Mouse (Mus musculus) myocyte (in vitro differentiated cells): Measurements from ENCODE around the gene Pink1. TPM values are rescaled to one million over a fixed set of nuclear protein-coding genes. Genes with fewer than 3 reads are reported as not detected.

ENCODE experiments used
- H3K27me3 ChIP-seq: one replicate; pipeline ENCODE4 v1.6.1; 2011; ENCODE audit not compliant: control insufficient read depth, insufficient read depth, insufficient read length
- H3K36me3 ChIP-seq: one replicate; pipeline ENCODE4 v1.6.1; 2011; ENCODE audit not compliant: control insufficient read depth, insufficient read depth
- H3K4me2 ChIP-seq: one replicate; pipeline ENCODE4 v1.6.1; 2011; ENCODE audit warnings: low read depth, control low read depth
- H3K4me3 ChIP-seq: one replicate; pipeline ENCODE4 v1.5.1; 2011; ENCODE audit warnings: mild to moderate bottlenecking, control low read depth, moderate library complexity
- H3K79me2 ChIP-seq: one replicate; pipeline ENCODE4 v1.6.1; 2011; ENCODE audit not compliant: control insufficient read depth, insufficient read depth
- H3ac ChIP-seq: one replicate; pipeline ENCODE4 v1.6.1; 2011; ENCODE audit not compliant: control insufficient read depth, insufficient read length
- CEBPB ChIP-seq: IDR thresholded peaks from 2 replicates; pipeline ENCODE4 v1.6.1; 2011; ENCODE audit warnings: mild to moderate bottlenecking, moderate library complexity; ENCODE audit not compliant: poor library complexity, insufficient read depth, severe bottlenecking
- E2F4 ChIP-seq: IDR thresholded peaks from one replicate; pipeline ENCODE4 v1.6.1; 2011; ENCODE audit warnings: mild to moderate bottlenecking, control low read depth, moderate library complexity; ENCODE audit not compliant: insufficient read depth
- MAX ChIP-seq: IDR thresholded peaks from one replicate; pipeline ENCODE4 v1.6.1; 2011; ENCODE audit warnings: low read depth, mild to moderate bottlenecking, control low read depth
- MYOD1 ChIP-seq, 3 experiments: IDR thresholded peaks; one replicate each; pipeline ENCODE4 v1.6.1; 2011; ENCODE audit warnings: control low read depth in 2 of 3, low read depth in 2 of 3, mild to moderate bottlenecking in 2 of 3, moderate library complexity in 1 of 3; ENCODE audit not compliant: insufficient read length in 2 of 3, control insufficient read depth in 1 of 3
- MYOG ChIP-seq, 3 experiments: IDR thresholded peaks; one replicate each; pipeline ENCODE4 v1.6.1; 2011; ENCODE audit warnings: control low read depth in 2 of 3, low read depth in 2 of 3, mild to moderate bottlenecking in 2 of 3; ENCODE audit not compliant: insufficient read length in 2 of 3, control insufficient read depth in 1 of 3, insufficient read depth in 1 of 3
- POLR2A ChIP-seq: IDR thresholded peaks from one replicate; pipeline ENCODE4 v1.6.1; 2011; ENCODE audit warnings: low read depth, mild to moderate bottlenecking, control low read depth, moderate library complexity; ENCODE audit not compliant: insufficient read length
- POLR2AphosphoS2 ChIP-seq: IDR thresholded peaks from one replicate; pipeline ENCODE4 v1.6.1; 2011; ENCODE audit warnings: low read depth, control low read depth; ENCODE audit not compliant: insufficient read length
- REST ChIP-seq: IDR thresholded peaks from one replicate; pipeline ENCODE4 v1.6.1; 2011; ENCODE audit warnings: mild to moderate bottlenecking, control low read depth, moderate library complexity; ENCODE audit not compliant: insufficient read depth, insufficient read length
- SRF ChIP-seq: IDR thresholded peaks from one replicate; pipeline ENCODE4 v1.6.1; 2011; ENCODE audit warnings: low read depth; ENCODE audit not compliant: control insufficient read depth, insufficient read length
- TCF12 ChIP-seq: IDR thresholded peaks from one replicate; pipeline ENCODE4 v1.6.1; 2011; ENCODE audit warnings: mild to moderate bottlenecking, control low read depth; ENCODE audit not compliant: poor library complexity, insufficient read depth, severe bottlenecking
- TCF3 ChIP-seq: IDR thresholded peaks from one replicate; pipeline ENCODE4 v1.6.1; 2011; ENCODE audit warnings: low read depth, control low read depth; ENCODE audit not compliant: insufficient read length
- USF1 ChIP-seq: IDR thresholded peaks from one replicate; pipeline ENCODE4 v1.6.1; 2011; ENCODE audit warnings: low read depth, mild to moderate bottlenecking, control low read depth, moderate library complexity
- polyA plus RNA-seq: library from polyadenylated mRNA; unstranded; fragments of >200 nt; fragmentation: generic; extraction: Trizol; gene quantifications from one replicate; pipeline ENCODE4 v1.2.1, GENCODE M21; 2012; ENCODE audit warnings: missing spikeins

The Pink1 gene
- polyA plus RNA-seq, 1 experiment, result 60.9 TPM

DNA sequence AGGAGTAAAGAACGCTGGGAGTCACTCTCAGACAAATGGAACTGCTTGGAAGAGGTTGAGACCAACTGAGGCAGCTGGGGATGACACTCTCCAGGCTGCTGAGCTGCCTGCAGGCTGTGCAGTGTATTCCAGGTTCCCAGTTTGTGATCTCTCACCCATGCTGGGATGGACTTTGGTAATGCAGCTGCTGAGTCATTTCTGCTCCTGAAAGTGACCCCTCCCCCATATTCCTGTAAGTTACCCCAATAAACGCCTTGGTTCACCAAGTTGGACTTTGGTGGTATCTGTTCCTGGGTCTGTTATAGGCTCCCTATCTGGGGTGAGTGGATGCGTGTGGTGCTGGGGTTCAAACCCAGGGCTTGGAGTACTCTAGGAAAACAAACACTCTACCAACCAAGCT, 32.1 kb upstream of the Pink1 start:
- Histone ChIP-seq H3K36me3 (no peaks in the 10 kb centered on the region), H3K27me3 (no peaks in the 10 kb centered on the region), H3ac (no peak overlapping the region), H3K4me2 (no peak overlapping the region), H3K79me2 (no peaks in the 10 kb centered on the region), H3K4me3 (no peak overlapping the region)
- TF ChIP-seq USF1, result no peak
- no peak for TF ChIP-seq POLR2AphosphoS2
- no peak for TF ChIP-seq TCF12
- TF ChIP-seq MYOD1 (IDR thresholded peaks at IDR 0.05; ENCODE audit: control insufficient read depth in 1 of 3, insufficient read length in 2 of 3, low read depth in 2 of 3), result no peak
- TF ChIP-seq SRF, result no peak
- TF ChIP-seq E2F4, result no peak
- TF ChIP-seq TCF3, result no peak
- no peak for TF ChIP-seq MAX
- TF ChIP-seq REST, result no peak
- no peak for TF ChIP-seq POLR2A

- Histone ChIP-seq H3K4me3 (no peak overlapping the region), H3K79me2 (no peaks in the 10 kb centered on the region), H3ac (no peak overlapping the region), H3K27me3 (no peaks in the 10 kb centered on the region), H3K36me3 (no peaks in the 10 kb centered on the region), H3K4me2 (peak overlapping the region; percentile 63)
- TF ChIP-seq MYOG (IDR thresholded peaks at IDR 0.05; ENCODE audit: control insufficient read depth in 1 of 3, insufficient read depth in 1 of 3, insufficient read length in 2 of 3, low read depth in 2 of 3) (no peak), MAX (no peak), POLR2A (no peak), SRF (no peak), POLR2AphosphoS2 (no peak), CEBPB (no peak), MYOD1 (IDR thresholded peaks at IDR 0.05; ENCODE audit: control insufficient read depth in 1 of 3, insufficient read length in 2 of 3, low read depth in 2 of 3) (no peak), TCF3 (no peak), REST (no peak), E2F4 (no peak), TCF12 (no peak), USF1 (no peak)
Measured at GRCm38 (mm10) chr4:138356551-138356950, 30.4 kb upstream of the Pink1 start.

GRCm38 (mm10) chr4:138356141-138356540, 30.0 kb upstream of the Pink1 start:
- TF ChIP-seq SRF (no peak), CEBPB (no peak), MAX (no peak), REST (no peak), MYOG (IDR thresholded peaks at IDR 0.05; ENCODE audit: control insufficient read depth in 1 of 3, insufficient read depth in 1 of 3, insufficient read length in 2 of 3, low read depth in 2 of 3) (no peak), POLR2AphosphoS2 (no peak), POLR2A (no peak), USF1 (no peak), TCF3 (no peak)
- no peaks in the 10 kb centered on the region for H3K79me2 ChIP-seq
- H3ac ChIP-seq, result no peak overlapping the region
- no peak overlapping the region for H3K4me3 ChIP-seq
- peak overlapping the region; percentile 63 for H3K4me2 ChIP-seq
- no peaks in the 10 kb centered on the region for H3K36me3 ChIP-seq
- no peaks in the 10 kb centered on the region for H3K27me3 ChIP-seq

DNA sequence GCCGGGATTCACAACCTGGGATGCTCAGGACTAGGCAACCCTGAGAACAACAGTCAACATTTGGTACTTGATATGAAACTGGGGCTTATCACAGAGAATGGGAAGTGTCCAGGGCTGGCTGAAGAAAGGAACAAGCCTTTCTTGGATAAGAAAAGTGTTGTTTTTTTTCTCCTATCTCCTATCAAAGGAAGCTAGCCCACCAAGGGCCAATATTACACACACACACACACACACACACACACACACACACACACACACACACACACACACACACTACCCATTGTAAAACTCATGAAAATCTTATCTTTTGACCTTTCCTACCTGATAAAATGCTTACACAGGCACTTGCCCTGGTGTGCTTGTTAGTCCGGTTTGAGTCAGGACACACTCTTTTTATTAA, 29.4 kb upstream of the Pink1 start:
- no peaks in the 10 kb centered on the region for H3K36me3 ChIP-seq
- no peaks in the 10 kb centered on the region for H3K27me3 ChIP-seq
- TF ChIP-seq TCF12, result no peak
- TF ChIP-seq MYOG (IDR thresholded peaks at IDR 0.05; ENCODE audit: control insufficient read depth in 1 of 3, insufficient read depth in 1 of 3, insufficient read length in 2 of 3, low read depth in 2 of 3), result no peak
- TF ChIP-seq POLR2AphosphoS2, result no peak
- TF ChIP-seq E2F4, result no peak
- H3K4me3 ChIP-seq, result no peak overlapping the region
- H3K4me2 ChIP-seq, result no peak overlapping the region
- no peak overlapping the region for H3ac ChIP-seq
- H3K79me2 ChIP-seq, result no peaks in the 10 kb centered on the region

DNA sequence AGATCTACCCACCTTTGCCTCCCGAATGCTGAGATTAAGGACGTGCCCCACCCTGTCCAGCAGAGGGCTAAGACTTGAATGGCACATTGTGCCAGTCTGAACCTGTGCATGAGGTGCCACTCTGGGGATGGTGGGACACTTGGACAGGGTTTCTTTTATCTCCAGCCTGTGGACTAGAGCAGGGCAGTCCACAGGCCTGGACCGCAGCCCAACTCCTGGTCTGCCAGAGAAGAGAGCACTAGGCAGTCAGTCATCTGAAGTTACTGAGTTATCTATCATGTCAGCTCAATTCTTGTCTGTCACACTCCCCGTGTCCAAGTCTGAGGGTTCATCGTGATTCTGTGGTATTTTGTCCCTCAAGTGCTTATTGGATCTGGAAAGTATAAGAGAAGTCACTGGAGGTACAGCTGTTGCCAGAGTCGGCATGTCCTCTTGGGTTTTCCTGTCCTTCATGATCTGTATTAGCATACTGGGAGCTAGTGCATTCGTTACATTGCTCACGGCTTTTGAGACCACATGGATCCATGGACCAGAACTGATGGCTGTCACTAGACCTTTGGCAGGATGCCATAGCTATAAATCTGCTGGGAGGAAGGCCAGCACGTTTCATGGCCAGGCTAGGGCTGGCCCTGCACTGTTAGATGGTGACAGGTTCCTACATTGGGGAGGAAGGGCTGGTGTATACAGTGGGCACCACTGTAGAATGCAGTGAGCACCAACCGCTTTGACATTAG, 27.5 kb upstream of the Pink1 start:
- Histone ChIP-seq H3K27me3 (no peaks in the 10 kb centered on the region), H3K4me2 (no peak overlapping the region), H3K79me2 (no peaks in the 10 kb centered on the region), H3ac (no peak overlapping the region), H3K36me3 (no peaks in the 10 kb centered on the region), H3K4me3 (no peak overlapping the region)
- TF ChIP-seq SRF, result no peak
